Mouse (Mus musculus) cerebral cortex, adult 2 months (tissue): ENCODE measurements around the gene Prom1.

Experiments used
- WGBS: fragments of 180-500 bp; shearing (Covaris S2); methylation state at CpG from one replicate; pipeline ENCODE4 v1.1.7; 2018; 5-methylcytosine and 5-hydroxymethylcytosine counted together

Gene Prom1

DNA sequence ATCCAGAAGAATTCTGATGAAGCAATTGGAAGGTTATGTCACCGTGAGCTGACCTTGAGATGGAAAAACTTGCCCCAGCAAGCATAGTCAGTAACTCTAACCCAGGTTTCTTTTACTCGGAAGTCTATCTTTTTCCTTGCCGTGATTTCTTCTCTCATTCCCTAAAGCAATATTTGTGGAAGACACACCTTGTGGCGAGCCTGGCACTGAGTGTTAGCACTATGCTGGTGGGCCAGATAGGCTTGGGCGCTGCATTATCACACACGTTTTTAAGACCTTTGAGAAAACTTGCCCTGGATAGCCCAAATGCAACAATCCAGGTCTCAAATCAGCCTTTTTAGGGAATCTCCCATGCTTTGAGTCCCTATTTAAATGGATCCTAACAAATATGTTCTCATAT lies 127.7 kb downstream of the Prom1 start:
- 93% methylated on average over 6 of the region's 6 CpGs for WGBS

DNA sequence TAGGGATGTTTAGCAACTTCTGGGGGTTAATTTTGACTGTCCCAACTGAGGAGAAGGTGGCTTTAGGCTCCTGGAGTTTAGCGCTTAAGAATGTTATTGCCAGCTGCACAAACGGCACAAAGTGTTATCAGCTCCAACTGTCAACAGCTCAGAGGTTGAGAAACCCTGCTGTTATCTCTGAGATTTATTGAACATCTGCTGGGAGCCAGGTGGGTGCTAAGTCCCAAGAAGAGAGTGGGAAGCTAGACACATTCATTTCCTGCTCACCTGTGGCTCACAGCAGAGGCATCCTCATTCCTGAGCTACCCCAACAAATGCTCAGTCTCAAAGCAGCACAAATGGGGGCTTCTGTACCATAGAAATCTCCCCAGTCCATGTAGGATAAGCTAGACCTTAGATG lies 130.7 kb downstream of the Prom1 start:
- 77% methylated on average over 2 of the region's 2 CpGs for WGBS

GRCm38 (mm10) chr5:43970532-43970931 lies 131.3 kb downstream of the Prom1 start:
- WGBS: 88% methylated on average over 2 of the region's 2 CpGs

DNA sequence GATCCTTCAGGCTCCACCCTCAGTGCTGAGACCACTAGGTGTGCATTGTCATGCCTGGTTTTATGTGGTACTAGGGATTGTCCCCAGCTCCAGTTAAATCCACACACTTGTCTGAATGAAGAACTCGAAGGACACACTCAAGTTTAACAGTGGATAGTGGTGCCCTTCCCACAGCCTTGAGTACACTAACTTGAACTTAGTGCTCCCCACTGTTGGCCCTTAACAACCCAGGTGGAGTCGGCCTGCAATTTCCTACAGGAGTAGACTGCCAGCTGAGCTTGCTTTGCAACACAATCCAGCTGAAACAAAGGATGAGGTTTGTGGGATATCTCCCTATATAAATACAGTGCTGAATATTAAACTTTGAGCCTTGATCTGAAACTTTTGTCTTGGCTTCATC lies 133.2 kb downstream of the Prom1 start:
- WGBS: 71% methylated on average over 2 of the region's 2 CpGs

DNA sequence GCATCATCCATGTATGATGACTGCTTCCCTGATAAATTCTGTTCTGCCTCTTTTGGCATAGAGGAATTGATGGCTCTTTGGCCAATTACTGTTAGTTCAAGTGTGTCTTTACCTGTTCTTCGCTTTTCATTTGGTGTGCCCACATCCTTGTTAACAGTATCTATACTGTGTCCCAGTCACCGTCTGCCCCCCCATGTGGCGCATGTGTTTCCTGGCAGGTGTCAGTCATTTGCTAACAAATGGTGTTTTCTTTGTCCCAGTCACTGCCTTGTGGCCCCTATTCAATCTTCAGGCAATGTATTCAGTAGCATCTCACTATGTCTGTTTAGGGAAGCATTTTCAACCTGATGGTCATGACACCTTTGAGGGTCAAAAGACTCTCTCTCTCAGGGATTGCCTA lies 140.8 kb downstream of the Prom1 start:
- 95% methylated on average over 3 of the region's 3 CpGs for WGBS

DNA sequence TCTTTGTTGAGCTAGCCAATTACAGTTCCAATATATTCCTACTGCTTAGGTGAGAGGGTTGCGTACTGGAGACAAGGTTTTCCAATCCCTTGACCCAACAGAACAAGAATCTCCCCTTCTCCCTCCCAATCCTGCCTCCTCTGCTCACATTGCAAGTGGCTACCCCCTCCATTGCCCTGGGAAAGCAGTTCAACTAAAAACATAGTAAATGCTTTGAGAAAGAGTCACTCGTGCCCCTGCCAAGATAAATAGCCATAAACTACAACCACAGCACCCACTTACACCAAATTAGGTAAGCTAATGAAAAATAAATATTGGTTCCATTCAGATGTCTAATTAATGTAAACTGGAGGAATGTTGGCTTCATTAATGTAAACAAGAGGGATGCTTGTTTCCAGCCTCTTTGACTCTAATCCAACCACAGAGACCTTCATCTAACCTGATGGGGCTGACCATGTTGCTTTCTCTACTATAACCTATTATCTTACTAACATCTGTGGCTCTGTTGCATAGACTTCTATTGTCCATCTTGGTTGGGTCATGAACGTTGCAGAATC lies 141.9 kb downstream of the Prom1 start:
- WGBS: 78% methylated on average over 3 of the region's 3 CpGs

DNA sequence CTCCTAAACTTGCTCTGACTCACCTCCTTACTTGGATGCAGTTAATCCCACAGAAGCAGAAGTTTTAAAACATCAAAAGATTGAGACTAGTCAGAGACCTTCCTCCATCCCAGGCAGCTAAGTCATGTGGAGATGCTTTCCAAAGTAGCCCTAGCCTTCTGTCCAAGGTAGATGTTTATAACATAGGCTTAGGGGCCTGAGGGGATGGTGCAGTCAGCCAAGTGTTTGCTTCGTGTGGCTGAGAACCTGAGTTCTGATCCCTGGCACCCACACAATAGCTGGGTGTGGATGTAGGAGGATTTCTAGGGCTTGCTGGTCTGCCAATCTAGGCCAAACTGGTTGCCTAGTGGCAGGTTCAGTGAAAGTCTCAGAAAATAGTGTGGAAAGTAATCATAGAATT lies 148.6 kb downstream of the Prom1 start:
- WGBS: 58% methylated on average over 1 of the region's 1 CpGs

- 13% methylated on average over 8 of the region's 8 CpGs for WGBS
Observed at GRCm38 (mm10) chr5:43948748-43949275, 153.0 kb downstream of the Prom1 start.

GRCm38 (mm10) chr5:43948111-43948743 lies 153.6 kb downstream of the Prom1 start:
- 7% methylated on average over 27 of the region's 27 CpGs for WGBS

DNA sequence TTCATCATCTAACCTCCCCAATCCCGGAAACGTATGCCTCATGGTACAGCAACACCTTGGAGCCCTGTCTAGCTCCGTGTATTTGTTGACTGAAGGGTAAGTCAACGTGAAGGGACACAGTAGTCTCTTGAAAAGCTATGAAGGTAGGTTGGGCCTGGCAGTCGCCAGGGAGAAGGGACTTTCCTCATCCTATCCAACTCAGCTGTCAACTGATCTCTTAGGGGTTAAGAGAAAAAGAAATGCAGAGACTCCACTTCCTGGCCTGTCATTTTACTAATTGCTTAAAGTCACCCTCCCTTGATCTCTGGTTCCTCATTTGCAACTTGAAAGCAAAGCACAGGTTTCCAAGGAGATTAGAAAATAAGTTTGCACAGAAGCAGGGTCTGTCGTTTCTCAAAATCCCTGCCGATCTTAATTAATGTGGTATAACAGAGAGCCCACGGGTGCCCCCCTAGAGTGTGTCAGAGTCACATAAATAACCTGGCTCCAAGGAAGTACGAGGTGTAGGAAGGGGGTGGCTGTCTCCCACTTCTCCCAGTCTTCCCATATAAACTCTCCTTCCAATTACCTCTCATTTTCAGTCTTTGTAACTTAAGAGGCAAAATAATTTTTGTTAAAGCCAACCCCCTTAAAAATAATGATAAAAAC lies 154.4 kb downstream of the Prom1 start:
- WGBS: 57% methylated on average over 9 of the region's 9 CpGs
